Mouse (Mus musculus) C2C12 (cell line): ENCODE measurements around the gene Lrfn2.

Experiments used
- CEBPB ChIP-seq: IDR thresholded peaks from one replicate; pipeline ENCODE4 v1.6.1; 2011; ENCODE audit warnings: low read depth, mild to moderate bottlenecking, control low read depth, moderate library complexity
- CTCF ChIP-seq: IDR thresholded peaks from one replicate; pipeline ENCODE4 v1.5.1; 2011; ENCODE audit not compliant: control insufficient read depth, insufficient read depth, insufficient read length
- FOSL1 ChIP-seq: IDR thresholded peaks from one replicate; pipeline ENCODE4 v1.8.0; 2011; ENCODE audit warnings: mild to moderate bottlenecking, low read length; ENCODE audit not compliant: poor library complexity, insufficient read depth, severe bottlenecking
- MAX ChIP-seq: IDR thresholded peaks from one replicate; pipeline ENCODE4 v1.6.1; 2011; ENCODE audit warnings: mild to moderate bottlenecking, control low read depth
- MYOD1 ChIP-seq: IDR thresholded peaks from one replicate; pipeline ENCODE4 v1.6.1; 2011; ENCODE audit warnings: low read depth; ENCODE audit not compliant: control insufficient read depth, insufficient read length
- MYOG ChIP-seq: IDR thresholded peaks from one replicate; pipeline ENCODE4 v1.6.1; 2011; ENCODE audit not compliant: control insufficient read depth, insufficient read length; ENCODE audit errors: extremely low read depth
- USF1 ChIP-seq: IDR thresholded peaks from one replicate; pipeline ENCODE4 v1.6.1; 2011; ENCODE audit warnings: low read depth, mild to moderate bottlenecking, control low read depth, moderate library complexity

DNA sequence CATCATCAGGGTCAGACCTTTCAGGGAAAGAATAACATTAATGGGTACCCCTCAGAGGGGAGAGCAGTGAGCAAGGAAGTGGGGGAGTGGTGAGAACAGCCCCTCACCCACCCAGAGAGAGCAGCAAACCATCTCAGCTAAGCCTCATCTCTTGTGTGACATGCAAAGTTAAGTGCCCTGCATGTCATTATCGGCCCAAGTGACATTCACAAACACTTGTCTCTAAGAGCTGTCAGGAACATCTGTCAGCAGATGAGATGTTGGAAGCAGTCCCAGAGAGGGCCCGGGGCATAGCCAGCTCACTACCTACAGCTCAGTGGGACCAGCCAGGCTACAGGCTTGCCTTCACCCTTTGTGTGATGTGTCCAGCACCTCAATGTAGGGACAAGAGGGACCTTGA, 146.0 kb downstream of the Lrfn2 start:
- TF ChIP-seq CTCF: no peak
- TF ChIP-seq MAX: no peak
- no peak for TF ChIP-seq MYOD1
- no peak for TF ChIP-seq USF1
- TF ChIP-seq FOSL1: no peak
- no peak for TF ChIP-seq MYOG
- TF ChIP-seq CEBPB: no peak
